Mouse (Mus musculus): ENCODE results near the gene Mindy2. TPM values are rescaled to one million over a fixed set of nuclear protein-coding genes. Genes with fewer than 3 reads are reported as not detected.
"Not testable (repeated sequence)": the region's sequence is repeated elsewhere in the genome, so short reads cannot be mapped to it uniquely, and the experiment has no call there.

The Mindy2 gene
- polyA plus RNA-seq, 1 experiment from 2014 or later = 25.4 TPM

- DNase-seq (ENCODE audit: low spot score) (no peak), ATAC-seq (ENCODE audit: low FRiP score) (no peak)
- Histone ChIP-seq H3K4me2 (replicated peaks) (no peak overlapping the region), H3K9me3 (ENCODE audit: control insufficient read depth, low read length) (no peaks in the 10 kb centered on the region), H3K9ac (no peak overlapping the region), H3K27ac (no peak overlapping the region), H3K4me3 (replicated peaks; ENCODE audit: low read length) (no peak overlapping the region), H3K27me3 (ENCODE audit: control insufficient read depth, insufficient read depth, low read length) (no peaks in the 10 kb centered on the region), H3K36me3 (replicated peaks; ENCODE audit: control insufficient read depth, insufficient read depth) (peaks cover 15% of the 10 kb centered on the region), H3K4me1 (replicated peaks; ENCODE audit: control insufficient read depth, insufficient read depth, low read length) (no peaks in the 10 kb centered on the region)
- WGBS = 94% methylated on average over 5 of the region's 5 CpGs
Observed at GRCm38 (mm10) chr9:70567651-70568050, 89.3 kb downstream of the Mindy2 start.

- peaks cover 11% of the 10 kb centered on the region for H3K36me3 ChIP-seq (replicated peaks; ENCODE audit: control insufficient read depth, insufficient read depth)
- H3K4me2 ChIP-seq (replicated peaks) = no peak overlapping the region
- H3K9me3 ChIP-seq (ENCODE audit: control insufficient read depth, low read length) = no peaks in the 10 kb centered on the region
- no peaks in the 10 kb centered on the region for H3K27me3 ChIP-seq (ENCODE audit: control insufficient read depth, insufficient read depth, low read length)
- H3K27ac ChIP-seq = no peak overlapping the region
- H3K9ac ChIP-seq = no peak overlapping the region
- H3K4me3 ChIP-seq (replicated peaks; ENCODE audit: low read length) = no peak overlapping the region
- no peak for ATAC-seq (ENCODE audit: low FRiP score)
- WGBS = 97% methylated on average over 3 of the region's 3 CpGs
- H3K4me1 ChIP-seq (replicated peaks; ENCODE audit: control insufficient read depth, insufficient read depth, low read length) = no peaks in the 10 kb centered on the region
- no peak for DNase-seq (ENCODE audit: low spot score)
Observed at GRCm38 (mm10) chr9:70562825-70563224, 94.1 kb downstream of the Mindy2 start.

- H3K9ac ChIP-seq = no peak overlapping the region
- ATAC-seq (ENCODE audit: low FRiP score) (no peak), DNase-seq (ENCODE audit: low spot score) (no peak)
- H3K36me3 ChIP-seq (replicated peaks; ENCODE audit: control insufficient read depth, insufficient read depth) = no peaks in the 10 kb centered on the region; the same call in 1 of the 2 replicates
- no peaks in the 10 kb centered on the region for H3K27me3 ChIP-seq (ENCODE audit: control insufficient read depth, insufficient read depth, low read length)
- 0 out of 2 replicates have a peak, but pooled peaks cover 4% of the 10 kb centered on the region for H3K9me3 ChIP-seq (ENCODE audit: control insufficient read depth, low read length)
- WGBS = 93% methylated on average over 5 of the region's 5 CpGs
- H3K4me2 ChIP-seq (replicated peaks) = no peak overlapping the region
- no peak overlapping the region for H3K4me3 ChIP-seq (replicated peaks; ENCODE audit: low read length)
- H3K27ac ChIP-seq = no peak overlapping the region
- no peaks in the 10 kb centered on the region for H3K4me1 ChIP-seq (replicated peaks; ENCODE audit: control insufficient read depth, insufficient read depth, low read length)
Observed at GRCm38 (mm10) chr9:70556796-70557195, 100.2 kb downstream of the Mindy2 start.

- Histone ChIP-seq H3K9ac (no peak overlapping the region), H3K27ac (no peak overlapping the region), H3K4me1 (replicated peaks; ENCODE audit: control insufficient read depth, insufficient read depth, low read length) (no peaks in the 10 kb centered on the region), H3K4me3 (replicated peaks; ENCODE audit: low read length) (no peak overlapping the region), H3K36me3 (replicated peaks; ENCODE audit: control insufficient read depth, insufficient read depth) (no peaks in the 10 kb centered on the region; the same call in 1 of the 2 replicates), H3K27me3 (ENCODE audit: control insufficient read depth, insufficient read depth, low read length) (no peaks in the 10 kb centered on the region), H3K4me2 (replicated peaks) (no peak overlapping the region), H3K9me3 (ENCODE audit: control insufficient read depth, low read length) (0 out of 2 replicates have a peak, but pooled peaks cover 4% of the 10 kb centered on the region)
- DNase-seq (ENCODE audit: low spot score) (no peak), ATAC-seq (ENCODE audit: low FRiP score) (no peak)
Observed at GRCm38 (mm10) chr9:70555431-70555830, 101.5 kb downstream of the Mindy2 start.

GRCm38 (mm10) chr9:70552233-70552632 is 104.7 kb downstream of the Mindy2 start:
- not testable (repeated sequence) for ATAC-seq (ENCODE audit: low FRiP score)
- 98% methylated on average over 2 of the region's 2 CpGs for WGBS

GRCm38 (mm10) chr9:70551524-70551923 is 105.5 kb downstream of the Mindy2 start:
- Histone ChIP-seq H3K4me2 (replicated peaks) (no peak overlapping the region), H3K4me3 (replicated peaks; ENCODE audit: low read length) (no peak overlapping the region), H3K36me3 (replicated peaks; ENCODE audit: control insufficient read depth, insufficient read depth) (peaks cover 9% of the 10 kb centered on the region; the same call in 1 of the 2 replicates), H3K9me3 (ENCODE audit: control insufficient read depth, low read length) (0 out of 2 replicates have a peak, but pooled peaks cover 4% of the 10 kb centered on the region), H3K4me1 (replicated peaks; ENCODE audit: control insufficient read depth, insufficient read depth, low read length) (no peaks in the 10 kb centered on the region), H3K27ac (no peak overlapping the region), H3K27me3 (ENCODE audit: control insufficient read depth, insufficient read depth, low read length) (no peaks in the 10 kb centered on the region), H3K9ac (no peak overlapping the region)
- DNase-seq (ENCODE audit: low spot score) = no peak
- WGBS = 100% methylated on average over 1 of the region's 1 CpGs
- ATAC-seq (ENCODE audit: low FRiP score) = no peak

More at GRCm38 (mm10) chr9:70552233-70552632, 104.7 kb downstream of the Mindy2 start:
- H3K27me3 ChIP-seq (ENCODE audit: control insufficient read depth, insufficient read depth, low read length); H3K4me2 ChIP-seq (replicated peaks); H3K4me3 ChIP-seq (replicated peaks; ENCODE audit: low read length); H3K36me3 ChIP-seq (replicated peaks; ENCODE audit: control insufficient read depth, insufficient read depth); H3K4me1 ChIP-seq (replicated peaks; ENCODE audit: control insufficient read depth, insufficient read depth, low read length); DNase-seq (ENCODE audit: low spot score); H3K9me3 ChIP-seq (ENCODE audit: control insufficient read depth, low read length); H3K9ac ChIP-seq; H3K27ac ChIP-seq: not testable (repeated sequence)

Other genes starting within 250 kb of the Mindy2 start
- 27.9 and 28.1 TPM in 2 replicates for gene Ccnb2, start 235.6 kb downstream of the Mindy2 start, polyA plus RNA-seq (2014; fragmentation: Nextera tagmentation; extraction: Ambion mirVana)
- gene Rnf111, start 153.4 kb downstream of the Mindy2 start, polyA plus RNA-seq (2014; fragmentation: Nextera tagmentation; extraction: Ambion mirVana) = 31.8 and 33.0 TPM in 2 replicates
- gene Sltm, start 114.4 kb downstream of the Mindy2 start, polyA plus RNA-seq (2014; fragmentation: Nextera tagmentation; extraction: Ambion mirVana) = 50.8 and 58.1 TPM in 2 replicates
- 1.0 TPM in 2 replicates for gene Gm10642, start 923 bp downstream of the Mindy2 start, polyA plus RNA-seq (2014; fragmentation: Nextera tagmentation; extraction: Ambion mirVana)
- gene Adam10, start 21.8 kb upstream of the Mindy2 start, polyA plus RNA-seq (2014; fragmentation: Nextera tagmentation; extraction: Ambion mirVana) = 55.3 and 56.2 TPM in 2 replicates

Data from hindbrain, embryonic 14.5 days (tissue).